ENCODE assay signal across 7 mouse cellular contexts in the genomic region with DNA sequence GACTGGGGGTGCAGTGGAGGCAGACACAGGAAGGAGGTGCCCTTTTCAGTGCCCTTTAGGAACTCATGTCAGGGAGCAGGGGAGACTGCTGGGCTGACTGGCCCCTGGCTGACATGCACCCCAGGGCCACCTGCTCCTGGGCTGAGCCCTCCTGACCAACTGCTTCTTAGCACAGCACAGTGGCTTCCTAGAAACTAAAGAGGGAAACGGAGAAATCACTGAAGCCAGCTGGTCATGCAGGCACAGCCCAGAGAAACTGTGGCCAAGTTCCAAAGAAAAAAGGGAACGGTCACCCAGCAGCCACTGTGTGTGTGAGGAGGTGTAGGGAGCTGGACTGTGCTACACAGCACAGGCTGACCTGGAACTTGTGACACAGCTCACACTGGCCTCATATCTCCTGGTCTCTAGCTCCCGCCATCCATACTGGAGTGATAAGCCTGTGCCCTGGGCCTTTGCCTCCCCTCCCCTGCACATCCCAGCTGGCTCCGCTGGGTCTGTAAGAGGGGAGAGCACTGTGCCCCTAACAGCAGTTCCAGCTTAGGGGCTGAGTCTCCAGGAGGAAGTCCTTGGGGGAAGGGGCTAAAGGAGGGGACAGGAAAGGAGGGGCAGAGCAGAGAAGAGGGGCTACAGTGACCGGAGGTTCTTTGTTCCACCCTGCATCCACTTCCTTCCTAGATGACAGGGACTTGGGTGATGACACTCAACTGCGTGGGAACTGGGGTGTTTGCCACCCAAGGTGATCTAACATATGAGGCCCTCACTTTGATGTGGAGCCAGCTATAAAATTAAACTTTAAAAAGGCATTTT. TPM values are rescaled to one million over a fixed set of nuclear protein-coding genes. Genes with fewer than 3 reads are reported as not detected.
DNase-seq lines count a peak whose midpoint lies in the region; ATAC-seq lines count a peak whose summit lies in the region.

No protein-coding gene starts in this region.

- peak; percentile 40 for DNase-seq in right cerebral cortex, adult 18-20 months
- DNase-seq in right cerebral cortex, postnatal 4 days = no peak
- peak; percentile 41 to 52 for DNase-seq in cerebellum, postnatal 36 days

- 51% methylated on average over 6 of the region's 6 CpGs for WGBS in kidney, embryonic 14.5 days
- WGBS in midbrain, embryonic 15.5 days = 69% methylated on average over 6 of the region's 6 CpGs

- H3K27me3 ChIP-seq in kidney, embryonic 14.5 days (ENCODE audit: control insufficient read depth, insufficient read depth, low read length) = no peaks in the 10 kb centered on the region
- H3K27me3 ChIP-seq in midbrain, embryonic 15.5 days (replicated peaks) = no peaks in the 10 kb centered on the region

- no peak overlapping the region for H3K4me3 ChIP-seq in kidney, embryonic 14.5 days (ENCODE audit: low read length)
- no peak overlapping the region for H3K4me3 ChIP-seq in midbrain, embryonic 15.5 days

- H3K4me2 ChIP-seq in kidney, embryonic 14.5 days (replicated peaks; ENCODE audit: low read depth, low read length) = no peak overlapping the region
- H3K4me2 ChIP-seq in midbrain, embryonic 15.5 days = no peak overlapping the region

- H3K27ac ChIP-seq in kidney, embryonic 14.5 days (ENCODE audit: low read depth, low read length) = 0 out of 2 replicates have a peak overlapping the region, but pooled peaks have one; percentile 11
- peak overlapping the region; percentile 25; the same call in 1 of the 2 replicates for H3K27ac ChIP-seq in midbrain, embryonic 15.5 days

- H3K9ac ChIP-seq in kidney, embryonic 14.5 days (ENCODE audit: low read depth, low read length) = no peak overlapping the region
- H3K9ac ChIP-seq in midbrain, embryonic 15.5 days = no peak overlapping the region

- H3K9me3 ChIP-seq in kidney, embryonic 14.5 days (ENCODE audit: control insufficient read depth, low read length) = no peaks in the 10 kb centered on the region
- no peaks in the 10 kb centered on the region for H3K9me3 ChIP-seq in midbrain, embryonic 15.5 days

- H3K36me3 ChIP-seq in kidney, embryonic 14.5 days (ENCODE audit: control insufficient read depth, insufficient read depth, low read length) = peaks cover 16% of the 10 kb centered on the region; the same call in 1 of the 2 replicates
- peaks cover 7% of the 10 kb centered on the region; the same call in 1 of the 2 replicates for H3K36me3 ChIP-seq in midbrain, embryonic 15.5 days (replicated peaks)

- H3K4me1 ChIP-seq in kidney, embryonic 14.5 days (ENCODE audit: control insufficient read depth, insufficient read depth, low read length) = peaks cover 18% of the 10 kb centered on the region
- no peaks in the 10 kb centered on the region for H3K4me1 ChIP-seq in midbrain, embryonic 15.5 days

- peak; percentile 46 for ATAC-seq in granulocyte monocyte progenitor cell, adult 5-6 weeks (replicated peaks; ENCODE audit: poor library complexity, severe bottlenecking)
- ATAC-seq in kidney, embryonic 14.5 days (ENCODE audit: low FRiP score, low TSS enrichment) = peak; percentile 29; the same call in 1 of the 2 replicates
- no peak for ATAC-seq in midbrain, embryonic 15.5 days (replicated peaks)
- ATAC-seq in erythroid progenitor cell, adult 5-6 weeks (replicated peaks; ENCODE audit: low FRiP score, poor library complexity, severe bottlenecking) = no peak

RNA-seq across cellular contexts. Expression of a gene that starts 48.9 kb away (rescaled TPM):
- total RNA-seq in granulocyte monocyte progenitor cell, adult 5-6 weeks (2014; fragmentation: Nextera tagmentation) = 12.3 and 19.3 TPM in 2 replicates
- 5.0 and 13.1 TPM in 2 replicates for total RNA-seq in granulocyte monocyte progenitor cell, adult 5-6 weeks (2017)
- 12.2 and 13.1 TPM in 2 replicates for polyA plus RNA-seq in kidney, embryonic 14.5 days (2014; fragmentation: Nextera tagmentation; extraction: Ambion mirVana)
- polyA plus RNA-seq in midbrain, embryonic 15.5 days (2015; fragmentation: Nextera tagmentation; extraction: Ambion mirVana) = 28.3 and 31.8 TPM in 2 replicates
- total RNA-seq in erythroid progenitor cell, adult 5-6 weeks (2015; ENCODE audit: low replicate concordance) = 4.7 and 7.5 TPM in 2 replicates
- 13.3 and 29.0 TPM in 2 replicates for total RNA-seq in erythroid progenitor cell, adult 5-6 weeks (2017; ENCODE audit: low replicate concordance)

RNA-seq across cellular contexts. Expression of a gene that starts 59.7 kb away (rescaled TPM):
- not detected in 2 replicates for total RNA-seq in granulocyte monocyte progenitor cell, adult 5-6 weeks (2014; fragmentation: Nextera tagmentation)
- not detected in 2 replicates for total RNA-seq in granulocyte monocyte progenitor cell, adult 5-6 weeks (2017)
- polyA plus RNA-seq in kidney, embryonic 14.5 days (2014; fragmentation: Nextera tagmentation; extraction: Ambion mirVana) = 15.5 and 18.0 TPM in 2 replicates
- polyA plus RNA-seq in midbrain, embryonic 15.5 days (2015; fragmentation: Nextera tagmentation; extraction: Ambion mirVana) = 4.3 and 4.8 TPM in 2 replicates
- not detected in 2 replicates for total RNA-seq in erythroid progenitor cell, adult 5-6 weeks (2015; ENCODE audit: low replicate concordance)
- not detected in 2 replicates for total RNA-seq in erythroid progenitor cell, adult 5-6 weeks (2017; ENCODE audit: low replicate concordance)

Comparison
In these comparisons a context has a peak if more than half of its experiments do, and no peak if none do; other contexts are left out.
1. ATAC-seq: peak in granulocyte monocyte progenitor cell, adult 5-6 weeks (single experiment) and kidney, embryonic 14.5 days (single experiment); none in midbrain, embryonic 15.5 days (single experiment) and erythroid progenitor cell, adult 5-6 weeks (single experiment).